Mouse (Mus musculus): ENCODE results near the gene Cd177. TPM values are rescaled to one million over a fixed set of nuclear protein-coding genes. Genes with fewer than 3 reads are reported as not detected.

The Cd177 gene
- total and polyA plus RNA-seq, 3 experiments = 0.11 TPM; not detected in 2

DNA sequence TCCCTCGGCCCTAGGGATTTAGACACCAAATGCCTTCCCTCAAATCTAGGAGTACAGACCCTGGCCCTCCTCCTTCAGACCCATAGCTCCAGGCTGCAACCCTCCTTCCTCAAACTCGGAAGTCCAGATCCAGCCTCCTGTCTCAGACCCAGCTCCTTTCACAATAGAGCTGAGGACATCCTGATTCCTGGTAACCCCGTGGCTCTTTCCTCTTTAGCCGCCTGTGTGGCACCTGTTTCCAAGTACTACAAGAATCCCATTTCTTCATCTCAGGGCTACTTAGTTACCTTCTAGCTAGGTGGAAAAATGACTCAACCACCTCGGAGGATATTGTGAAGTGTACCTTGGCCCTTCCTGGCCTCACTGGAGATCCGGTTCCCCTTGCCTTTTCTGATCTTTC lies 1.1 kb upstream of the Cd177 start (continued):
- TF ChIP-seq GATA1 (IDR thresholded peaks at IDR 0.05; ENCODE audit: low read depth, low read length) (no peak), MXI1 (IDR thresholded peaks at IDR 0.05; ENCODE audit: low read depth, low read length) (no peak)

DNA sequence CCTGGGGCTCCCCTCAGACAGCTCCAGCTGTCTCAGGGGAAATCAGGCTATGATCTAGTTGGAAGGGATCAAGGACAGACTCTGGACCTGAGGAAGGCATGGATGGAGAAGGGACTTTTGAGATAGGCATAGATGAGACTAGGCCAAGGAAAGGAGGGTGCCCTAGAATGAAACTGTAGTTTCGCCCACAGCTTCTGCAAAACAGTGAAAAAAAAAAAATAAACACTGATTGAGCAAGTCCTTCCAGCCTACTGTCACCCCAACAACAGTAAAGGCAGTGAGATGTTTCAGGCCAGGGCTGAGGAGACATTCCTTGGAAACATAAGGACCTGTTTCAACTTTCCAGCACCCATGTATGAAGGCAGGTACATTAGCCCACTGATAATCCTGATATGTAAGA lies 1.6 kb downstream of the Cd177 start:
- DNase-seq (ENCODE audit: low read depth, low spot score) = no peak
- H3K36me3 ChIP-seq (ENCODE audit: control insufficient read depth in 1 of 2, insufficient read depth in 2 of 2, low read length in 2 of 2) = no peaks in the 10 kb centered on the region
- peaks cover 0 to 4% of the 10 kb centered on the region in 2 experiments; a peak in 1 of 4 replicates for H3K27me3 ChIP-seq (ENCODE audit: control insufficient read depth in 1 of 2, insufficient read depth in 2 of 2, low read length in 2 of 2)
- no peak overlapping the region for H3K27ac ChIP-seq (ENCODE audit: control insufficient read depth, low read depth, low read length)
- H3K79me2 ChIP-seq (ENCODE audit: control insufficient read depth, insufficient read depth, low read length, poor library complexity) = no peaks in the 10 kb centered on the region
- no peak for TF ChIP-seq GABPA (IDR thresholded peaks at IDR 0.05; ENCODE audit: low read depth, low read length)
- TF ChIP-seq NRF1 (IDR thresholded peaks at IDR 0.05; ENCODE audit: insufficient read depth, low read depth, low read length, poor library complexity, severe bottlenecking) = no peak
- TF ChIP-seq MAX (IDR thresholded peaks at IDR 0.05; ENCODE audit: low read length) = no peak
- no peak for TF ChIP-seq POLR2AphosphoS5 (IDR thresholded peaks at IDR 0.05; ENCODE audit: borderline replicate concordance, low read depth, low read length)
- no peak for TF ChIP-seq E2F4 (IDR thresholded peaks at IDR 0.05; ENCODE audit: borderline replicate concordance, low read depth, low read length)
- TF ChIP-seq SIN3A (IDR thresholded peaks at IDR 0.05; ENCODE audit: low read length) = no peak
- no peak overlapping the region for H3K9ac ChIP-seq (ENCODE audit: control insufficient read depth, low read depth, low read length, poor library complexity, severe bottlenecking)
- H3K9me3 ChIP-seq (replicated peaks; ENCODE audit: insufficient read depth, low read length) = no peaks in the 10 kb centered on the region
- no peaks in the 10 kb centered on the region for H3K4me1 ChIP-seq (ENCODE audit: control insufficient read depth in 1 of 2, insufficient read depth in 2 of 2, low read length in 2 of 2)
- H3K4me3 ChIP-seq (ENCODE audit: control insufficient read depth in 1 of 2, insufficient read depth in 1 of 2, low read depth in 2 of 2, low read length in 2 of 2) = no peak overlapping the region

DNA sequence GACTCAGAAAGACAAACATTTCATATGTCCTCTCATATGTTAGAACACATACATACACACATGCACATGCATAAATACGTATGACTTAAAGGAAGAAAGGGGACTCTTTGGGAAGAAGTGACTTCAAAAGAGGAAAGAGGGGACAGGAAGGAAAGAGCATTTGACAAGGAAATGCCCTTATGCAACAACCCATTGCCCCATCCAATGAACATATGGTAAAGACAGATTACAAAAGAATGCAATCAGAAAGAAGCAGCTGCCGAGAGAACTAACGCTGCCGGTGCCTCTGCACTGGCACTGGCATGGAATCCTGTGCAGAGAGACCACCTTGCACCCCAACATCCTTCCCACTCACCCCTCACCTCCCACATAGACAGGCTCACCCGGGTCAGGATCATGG lies 6.6 kb downstream of the Cd177 start:
- Histone ChIP-seq H3K27me3 (ENCODE audit: control insufficient read depth in 1 of 2, insufficient read depth in 2 of 2, low read length in 2 of 2) (peaks cover 0 to 4% of the 10 kb centered on the region in 2 experiments; a peak in 1 of 4 replicates), H3K9ac (ENCODE audit: control insufficient read depth, low read depth, low read length, poor library complexity, severe bottlenecking) (no peak overlapping the region)
- no peak for TF ChIP-seq TCF12 (IDR thresholded peaks at IDR 0.05; ENCODE audit: low read depth, low read length)
- TF ChIP-seq CHD2 (IDR thresholded peaks at IDR 0.05; ENCODE audit: low read length) = no peak
- no peak for TF ChIP-seq USF2 (IDR thresholded peaks at IDR 0.05; ENCODE audit: borderline replicate concordance in 1 of 2, insufficient read depth in 1 of 2, low read depth in 1 of 2, low read length in 2 of 2)
- TF ChIP-seq EP300 (IDR thresholded peaks at IDR 0.05; ENCODE audit: low read depth in 1 of 2, low read length in 2 of 2) = no peak
- no peak for TF ChIP-seq GABPA (IDR thresholded peaks at IDR 0.05; ENCODE audit: low read depth, low read length)

DNA sequence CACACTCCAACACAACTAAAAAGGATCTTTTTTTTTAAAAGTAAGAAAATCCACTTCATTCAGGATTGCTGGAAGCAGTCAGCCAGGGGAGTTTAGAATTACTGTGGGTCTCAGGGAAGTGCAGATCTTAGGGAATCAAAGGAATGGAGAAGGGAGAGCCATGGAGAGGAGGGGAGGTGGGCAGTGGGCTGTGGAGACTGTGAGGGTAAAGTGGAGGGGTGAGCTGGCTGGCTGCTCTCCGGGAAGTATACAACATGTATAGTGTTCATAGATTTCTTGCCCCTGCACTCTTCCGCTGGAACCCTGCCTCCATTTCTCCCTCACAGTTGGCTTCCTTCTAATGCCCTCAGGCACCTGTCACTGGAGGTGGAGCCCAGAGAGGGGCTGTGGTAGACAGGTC lies 8.5 kb downstream of the Cd177 start:
- Histone ChIP-seq H3K79me2 (ENCODE audit: control insufficient read depth, insufficient read depth, low read length, poor library complexity) (no peaks in the 10 kb centered on the region), H3K27ac (ENCODE audit: control insufficient read depth, low read depth, low read length) (no peak overlapping the region), H3K9me3 (replicated peaks; ENCODE audit: insufficient read depth, low read length) (no peaks in the 10 kb centered on the region), H3K27me3 (ENCODE audit: control insufficient read depth in 1 of 2, insufficient read depth in 2 of 2, low read length in 2 of 2) (peaks cover 0 to 2% of the 10 kb centered on the region in 2 experiments; a peak in 1 of 4 replicates), H3K4me1 (ENCODE audit: control insufficient read depth in 1 of 2, insufficient read depth in 2 of 2, low read length in 2 of 2) (no peaks in the 10 kb centered on the region), H3K36me3 (ENCODE audit: control insufficient read depth in 1 of 2, insufficient read depth in 2 of 2, low read length in 2 of 2) (no peaks in the 10 kb centered on the region), H3K9ac (ENCODE audit: control insufficient read depth, low read depth, low read length, poor library complexity, severe bottlenecking) (no peak overlapping the region), H3K4me3 (ENCODE audit: control insufficient read depth in 1 of 2, insufficient read depth in 1 of 2, low read depth in 2 of 2, low read length in 2 of 2) (no peak overlapping the region)
- TF ChIP-seq UBTF (IDR thresholded peaks at IDR 0.05; ENCODE audit: borderline replicate concordance, insufficient read depth, low read depth, low read length) (no peak), KAT2A (conservative IDR thresholded peaks at IDR 0.05; ENCODE audit: low read depth, low read length) (no peak)
- DNase-seq (ENCODE audit: low read depth, low spot score) = no peak

More for the DNA sequence above, 6.6 kb downstream of the Cd177 start:
- no peaks in the 10 kb centered on the region for H3K9me3 ChIP-seq (replicated peaks; ENCODE audit: insufficient read depth, low read length)
- no peak overlapping the region for H3K27ac ChIP-seq (ENCODE audit: control insufficient read depth, low read depth, low read length)
- H3K4me3 ChIP-seq (ENCODE audit: control insufficient read depth in 1 of 2, insufficient read depth in 1 of 2, low read depth in 2 of 2, low read length in 2 of 2) = no peak overlapping the region
- no peaks in the 10 kb centered on the region for H3K79me2 ChIP-seq (ENCODE audit: control insufficient read depth, insufficient read depth, low read length, poor library complexity)
- no peak for DNase-seq (ENCODE audit: low read depth, low spot score)
- H3K36me3 ChIP-seq (ENCODE audit: control insufficient read depth in 1 of 2, insufficient read depth in 2 of 2, low read length in 2 of 2) = no peaks in the 10 kb centered on the region
- no peaks in the 10 kb centered on the region for H3K4me1 ChIP-seq (ENCODE audit: control insufficient read depth in 1 of 2, insufficient read depth in 2 of 2, low read length in 2 of 2)
